Mouse (Mus musculus): ENCODE measurements around the gene Tnfrsf8. TPM values are rescaled to one million over a fixed set of nuclear protein-coding genes. Genes with fewer than 3 reads are reported as not detected.

The Tnfrsf8 gene
- 0.25 and 0.37 TPM in 2 replicates for polyA plus RNA-seq (2015; fragmentation: Nextera tagmentation; extraction: Ambion mirVana)

DNA sequence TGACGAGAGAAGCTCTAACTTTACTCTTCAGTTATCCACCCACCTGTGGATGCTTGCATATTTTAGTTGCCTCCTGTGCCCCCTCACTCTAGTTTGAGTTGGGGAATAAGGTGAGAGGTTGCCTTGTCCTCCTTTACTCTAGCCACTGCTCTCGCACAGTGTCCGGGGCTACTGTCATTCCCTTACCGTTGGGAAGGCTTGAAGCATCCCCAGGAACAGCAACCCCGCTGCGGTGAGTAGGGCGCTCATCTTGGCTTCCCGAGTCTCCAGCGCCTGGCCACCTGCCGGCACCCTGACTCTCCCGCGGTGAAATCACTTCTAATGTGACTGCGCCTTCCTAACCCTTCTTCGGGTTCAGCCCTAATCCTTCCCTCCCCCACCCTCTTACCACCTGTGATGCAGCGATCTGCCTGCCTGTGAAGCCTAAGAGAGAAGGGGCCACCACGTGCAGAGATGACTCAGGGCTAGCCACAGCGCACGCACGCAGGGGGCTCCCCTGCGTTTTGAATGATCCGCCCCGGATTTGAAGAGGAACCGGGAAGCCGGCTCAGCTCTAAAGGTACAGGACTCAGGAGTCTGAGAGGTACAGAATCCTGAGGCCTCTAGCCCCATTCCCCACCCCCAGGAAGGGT is at the start of gene Tnfrsf8:
Tnfrsf8 (minus strand) TSS at position 329 of the 632 bp plus-strand sequence.

DNA sequence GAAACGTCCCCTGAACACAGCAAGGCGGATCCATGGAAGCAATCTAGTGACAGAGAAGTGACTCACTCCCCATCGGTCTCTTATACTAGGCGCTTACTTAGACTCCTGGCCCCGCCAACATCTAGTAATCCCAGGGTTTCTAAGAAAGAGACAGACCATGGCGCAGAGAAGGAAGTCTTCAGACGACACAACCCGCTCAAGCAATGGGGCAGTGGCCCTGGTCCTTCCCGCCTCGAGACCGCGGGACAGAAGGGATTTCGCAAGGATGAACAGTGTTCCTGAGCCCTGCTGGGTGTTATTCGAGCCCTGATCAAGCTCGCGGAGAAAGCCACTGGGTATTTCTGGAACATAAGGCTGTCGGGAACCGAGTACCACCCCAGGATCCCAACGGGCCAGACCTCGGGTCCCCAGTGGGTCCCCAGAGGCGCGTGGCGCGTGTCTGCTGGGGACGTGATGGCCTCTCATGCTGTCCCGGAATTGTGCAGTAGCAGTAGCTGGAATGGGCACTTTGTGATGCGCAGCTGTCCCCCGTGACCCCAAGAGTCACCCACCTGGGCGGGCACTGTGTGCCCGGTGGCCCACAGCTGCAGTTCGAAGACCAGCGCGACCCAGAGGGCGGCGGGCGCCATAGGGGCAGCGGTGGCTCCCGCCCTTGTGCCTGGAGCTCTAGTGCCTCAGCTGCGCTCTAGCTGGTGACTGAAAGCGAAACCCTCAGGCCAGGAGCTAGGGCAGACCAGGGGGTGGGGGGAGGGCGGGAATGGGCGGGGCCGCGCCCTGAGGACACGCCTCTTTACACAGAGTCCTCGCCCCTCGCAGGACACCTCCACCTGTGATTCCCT is 68.6 kb downstream of the Tnfrsf8 start, which contains the start of gene Tnfrsf1b:
Tnfrsf1b (minus strand) TSS at position 698 of the 839 bp plus-strand sequence.

Other genes with a start within 250 kb of the Tnfrsf8 start
- 9.7 and 11.2 TPM in 2 replicates for gene Vps13d, start 120.2 kb downstream of the Tnfrsf8 start, polyA plus RNA-seq (2015; fragmentation: Nextera tagmentation; extraction: Ambion mirVana)
- gene Tnfrsf1b, start 68.3 kb downstream of the Tnfrsf8 start, polyA plus RNA-seq (2015; fragmentation: Nextera tagmentation; extraction: Ambion mirVana) = 4.2 and 4.5 TPM in 2 replicates
- gene Zfp990, start 195.6 kb upstream of the Tnfrsf8 start, polyA plus RNA-seq (2015; fragmentation: Nextera tagmentation; extraction: Ambion mirVana) = 0.10 and 0.15 TPM in 2 replicates